Mouse (Mus musculus) myocyte (in vitro differentiated cells): Measurements from ENCODE around the gene Fgf4.

Experiments used
- CEBPB ChIP-seq: IDR thresholded peaks from 2 replicates; pipeline ENCODE4 v1.6.1; 2011; ENCODE audit warnings: mild to moderate bottlenecking, moderate library complexity; ENCODE audit not compliant: poor library complexity, insufficient read depth, severe bottlenecking
- E2F4 ChIP-seq: IDR thresholded peaks from one replicate; pipeline ENCODE4 v1.6.1; 2011; ENCODE audit warnings: mild to moderate bottlenecking, control low read depth, moderate library complexity; ENCODE audit not compliant: insufficient read depth
- MAX ChIP-seq: IDR thresholded peaks from one replicate; pipeline ENCODE4 v1.6.1; 2011; ENCODE audit warnings: low read depth, mild to moderate bottlenecking, control low read depth
- MYOG ChIP-seq, 3 experiments: IDR thresholded peaks; one replicate each; pipeline ENCODE4 v1.6.1; 2011; ENCODE audit warnings: control low read depth in 2 of 3, low read depth in 2 of 3, mild to moderate bottlenecking in 2 of 3; ENCODE audit not compliant: insufficient read length in 2 of 3, control insufficient read depth in 1 of 3, insufficient read depth in 1 of 3
- POLR2A ChIP-seq: IDR thresholded peaks from one replicate; pipeline ENCODE4 v1.6.1; 2011; ENCODE audit warnings: low read depth, mild to moderate bottlenecking, control low read depth, moderate library complexity; ENCODE audit not compliant: insufficient read length
- POLR2AphosphoS2 ChIP-seq: IDR thresholded peaks from one replicate; pipeline ENCODE4 v1.6.1; 2011; ENCODE audit warnings: low read depth, control low read depth; ENCODE audit not compliant: insufficient read length
- REST ChIP-seq: IDR thresholded peaks from one replicate; pipeline ENCODE4 v1.6.1; 2011; ENCODE audit warnings: mild to moderate bottlenecking, control low read depth, moderate library complexity; ENCODE audit not compliant: insufficient read depth, insufficient read length
- TCF12 ChIP-seq: IDR thresholded peaks from one replicate; pipeline ENCODE4 v1.6.1; 2011; ENCODE audit warnings: mild to moderate bottlenecking, control low read depth; ENCODE audit not compliant: poor library complexity, insufficient read depth, severe bottlenecking
- USF1 ChIP-seq: IDR thresholded peaks from one replicate; pipeline ENCODE4 v1.6.1; 2011; ENCODE audit warnings: low read depth, mild to moderate bottlenecking, control low read depth, moderate library complexity

GRCm38 (mm10) chr7:144807976-144808577 is 39.1 kb upstream of the Fgf4 start:
- no peak for TF ChIP-seq POLR2A
- no peak for TF ChIP-seq MAX
- no peak for TF ChIP-seq TCF12
- TF ChIP-seq POLR2AphosphoS2: no peak
- no peak for TF ChIP-seq E2F4
- no peak for TF ChIP-seq CEBPB
- no peak for TF ChIP-seq MYOG (IDR thresholded peaks at IDR 0.05; ENCODE audit: control insufficient read depth in 1 of 3, insufficient read depth in 1 of 3, insufficient read length in 2 of 3, low read depth in 2 of 3)
- no peak for TF ChIP-seq USF1
- no peak for TF ChIP-seq REST
